In the genomic region with DNA sequence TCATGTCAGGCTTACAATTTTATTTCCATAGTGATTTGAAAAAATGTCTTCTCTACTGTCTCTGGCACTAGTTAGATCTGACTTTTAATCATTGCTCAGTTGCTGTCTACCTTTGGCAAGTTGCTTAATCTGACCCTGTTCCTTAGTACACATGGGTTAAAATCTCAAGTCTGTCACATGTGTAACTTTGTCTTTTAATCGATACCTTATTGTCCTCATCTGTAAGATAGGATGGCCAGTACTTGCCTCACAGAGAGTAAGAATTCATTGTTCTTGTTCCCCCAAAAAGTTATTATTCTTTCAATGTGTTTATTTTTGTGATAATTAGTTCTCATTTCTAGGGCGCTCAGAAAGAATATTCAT, we compare ENCODE assay signal across 8 mouse cellular contexts. TPM values are rescaled to one million over a fixed set of nuclear protein-coding genes. Genes with fewer than 3 reads are reported as not detected.
DNase-seq lines count a peak whose midpoint lies in the region; ATAC-seq and TF ChIP-seq lines count a peak whose summit lies in the region.

No protein-coding gene starts in this region.

- no peaks in the 10 kb centered on the region for H3K27me3 ChIP-seq in liver, adult 2 months (ENCODE audit: control insufficient read depth, insufficient read depth, low read length)
- no peaks in the 10 kb centered on the region for H3K27me3 ChIP-seq in embryonic facial prominence, embryonic 14.5 days (replicated peaks; ENCODE audit: control insufficient read depth, insufficient read depth, low read length)
- H3K27me3 ChIP-seq in intestine, postnatal 0 days (replicated peaks; ENCODE audit: control insufficient read depth, insufficient read depth, low read length) = no peaks in the 10 kb centered on the region
- no peaks in the 10 kb centered on the region for H3K27me3 ChIP-seq in neural tube, embryonic 13.5 days

- H3K27ac ChIP-seq in liver, adult 2 months (replicated peaks; ENCODE audit: insufficient read depth, low read depth, low read length) = peak overlapping the region; percentile 69; the same call in 1 of the 2 replicates
- H3K27ac ChIP-seq in embryonic facial prominence, embryonic 14.5 days (replicated peaks; ENCODE audit: low read depth, low read length) = peak overlapping the region; percentile 98
- peak overlapping the region; percentile 94 for H3K27ac ChIP-seq in intestine, postnatal 0 days (ENCODE audit: low read depth, low read length)
- peak overlapping the region; percentile 94 for H3K27ac ChIP-seq in neural tube, embryonic 13.5 days (replicated peaks)

- TF ChIP-seq CTCF in liver, adult 2 months (IDR thresholded peaks at IDR 0.05; ENCODE audit: low read depth, low read length) = no peak
- TF ChIP-seq CTCF in intestine, postnatal 0 days (IDR thresholded peaks at IDR 0.05; ENCODE audit: low read depth) = no peak

- peak; percentile 58 for DNase-seq in liver, adult 2 months (ENCODE audit: extremely low read depth, low read depth, low spot score)
- no peak for DNase-seq in liver
- no peak for DNase-seq in embryonic facial prominence, embryonic 14.5 days (ENCODE audit: low spot score)
- no peak for DNase-seq in urinary bladder, postnatal 36 days (ENCODE audit: low spot score in 2 of 2)
- DNase-seq in adrenal gland, postnatal 36 days = no peak
- no peak for DNase-seq in left cerebral cortex, postnatal 25 days (ENCODE audit: low spot score in 2 of 2)

- 0 out of 2 replicates have a peak overlapping the region, but pooled peaks have one; percentile 58 for H3K4me3 ChIP-seq in liver, adult 2 months (ENCODE audit: insufficient read depth, low read depth, low read length)
- peak overlapping the region; percentile 83 for H3K4me3 ChIP-seq in embryonic facial prominence, embryonic 14.5 days (ENCODE audit: low read depth, low read length)
- peak overlapping the region; percentile 93 for H3K4me3 ChIP-seq in intestine, postnatal 0 days (ENCODE audit: low read depth, low read length)
- H3K4me3 ChIP-seq in neural tube, embryonic 13.5 days = peak overlapping the region; percentile 92

- intact Hi-C loops in left cerebral cortex, postnatal 25 days (cut with DNase I) = loop anchor here (1.0 to 10.0 kb wide), 3 partner anchors 27 to 183 kb away; partner anchors contain the start of genes Dennd4b and Ilf2

- no peak overlapping the region for H3K9ac ChIP-seq in liver, adult 2 months (ENCODE audit: low read depth, low read length)
- H3K9ac ChIP-seq in embryonic facial prominence, embryonic 14.5 days (ENCODE audit: low read depth, low read length) = peak overlapping the region; percentile 86
- peak overlapping the region; percentile 71 for H3K9ac ChIP-seq in intestine, postnatal 0 days (ENCODE audit: low read depth, low read length)
- H3K9ac ChIP-seq in neural tube, embryonic 13.5 days = peak overlapping the region; percentile 82

- no peaks in the 10 kb centered on the region for H3K9me3 ChIP-seq in embryonic facial prominence, embryonic 14.5 days (ENCODE audit: control insufficient read depth, low read length)
- no peaks in the 10 kb centered on the region for H3K9me3 ChIP-seq in intestine, postnatal 0 days (ENCODE audit: control insufficient read depth)
- no peaks in the 10 kb centered on the region for H3K9me3 ChIP-seq in neural tube, embryonic 13.5 days

- no peak for ATAC-seq in embryonic facial prominence, embryonic 14.5 days (ENCODE audit: low read depth)
- no peak for ATAC-seq in intestine, postnatal 0 days
- ATAC-seq in neural tube, embryonic 13.5 days (ENCODE audit: low read depth) = no peak

- no peaks in the 10 kb centered on the region for H3K36me3 ChIP-seq in liver, adult 2 months (ENCODE audit: control insufficient read depth, insufficient read depth, low read length)
- no peaks in the 10 kb centered on the region for H3K36me3 ChIP-seq in embryonic facial prominence, embryonic 14.5 days (ENCODE audit: control insufficient read depth, insufficient read depth, low read length)
- no peaks in the 10 kb centered on the region for H3K36me3 ChIP-seq in intestine, postnatal 0 days (ENCODE audit: control insufficient read depth, insufficient read depth)
- H3K36me3 ChIP-seq in neural tube, embryonic 13.5 days = no peaks in the 10 kb centered on the region

- H3K4me2 ChIP-seq in embryonic facial prominence, embryonic 14.5 days (ENCODE audit: low read depth, low read length) = peak overlapping the region; percentile 84
- H3K4me2 ChIP-seq in intestine, postnatal 0 days (replicated peaks; ENCODE audit: low read depth) = peak overlapping the region; percentile 72
- peak overlapping the region; percentile 57 for H3K4me2 ChIP-seq in neural tube, embryonic 13.5 days

- peaks cover 22% of the 10 kb centered on the region for H3K79me2 ChIP-seq in liver, adult 2 months (ENCODE audit: control insufficient read depth, insufficient read depth, low read length)

- no peak for TF ChIP-seq POLR2A in liver, adult 2 months (IDR thresholded peaks at IDR 0.05; ENCODE audit: extremely low read depth, insufficient read depth, low read length)

- 16% methylated on average over 2 of the region's 2 CpGs for WGBS in liver, adult 2 months
- WGBS in embryonic facial prominence, embryonic 14.5 days = 30% methylated on average over 2 of the region's 2 CpGs
- 19% methylated on average over 2 of the region's 2 CpGs for WGBS in intestine, postnatal 0 days
- 41% methylated on average over 2 of the region's 2 CpGs for WGBS in neural tube, embryonic 13.5 days

- H3K4me1 ChIP-seq in liver, adult 2 months (ENCODE audit: control insufficient read depth, insufficient read depth, low read length) = peaks cover 12% of the 10 kb centered on the region
- peaks cover 15% of the 10 kb centered on the region for H3K4me1 ChIP-seq in embryonic facial prominence, embryonic 14.5 days (ENCODE audit: control insufficient read depth, insufficient read depth, low read length)
- 0 out of 2 replicates have a peak, but pooled peaks cover 3% of the 10 kb centered on the region for H3K4me1 ChIP-seq in intestine, postnatal 0 days (replicated peaks; ENCODE audit: control insufficient read depth, insufficient read depth, low read length)
- peaks cover 36% of the 10 kb centered on the region for H3K4me1 ChIP-seq in neural tube, embryonic 13.5 days (replicated peaks)

RNA-seq across cellular contexts. Expression of gene Gatad2b, which starts 1.0 kb away (rescaled TPM):
- total RNA-seq in liver, adult 2 months (2014; rRNA removed) = 6.3 and 7.7 TPM in 2 replicates
- 6.6 and 7.1 TPM in 2 replicates for polyA plus RNA-seq in liver, adult 2 months (2012; rRNA removed)
- polyA plus RNA-seq in embryonic facial prominence, embryonic 14.5 days (2014; fragmentation: Nextera tagmentation; extraction: Ambion mirVana) = 13.2 and 13.4 TPM in 2 replicates
- polyA plus RNA-seq in intestine, postnatal 0 days (2015; fragmentation: Nextera tagmentation; extraction: Ambion mirVana) = 4.7 and 6.6 TPM in 2 replicates
- 13.7 and 15.6 TPM in 2 replicates for polyA plus RNA-seq in neural tube, embryonic 13.5 days (2015; fragmentation: Nextera tagmentation; extraction: Ambion mirVana)
- 10 to 100 TPM; 62.2 to 66.2 TPM for total RNA-seq in adrenal gland, postnatal 36 days (2021)
- 10 to 100 TPM; 88.3 to 97.4 TPM for total RNA-seq in left cerebral cortex, postnatal 25 days (2021)

RNA-seq across cellular contexts. Expression of gene Dennd4b, which starts 27.0 kb away (rescaled TPM):
- total RNA-seq in liver, adult 2 months (2014; rRNA removed) = 2.2 and 2.8 TPM in 2 replicates
- polyA plus RNA-seq in liver, adult 2 months (2012; rRNA removed) = 4.7 and 9.2 TPM in 2 replicates
- polyA plus RNA-seq in embryonic facial prominence, embryonic 14.5 days (2014; fragmentation: Nextera tagmentation; extraction: Ambion mirVana) = 4.1 and 4.7 TPM in 2 replicates
- polyA plus RNA-seq in intestine, postnatal 0 days (2015; fragmentation: Nextera tagmentation; extraction: Ambion mirVana) = 0.93 and 0.94 TPM in 2 replicates
- 5.9 and 7.4 TPM in 2 replicates for polyA plus RNA-seq in neural tube, embryonic 13.5 days (2015; fragmentation: Nextera tagmentation; extraction: Ambion mirVana)
- total RNA-seq in adrenal gland, postnatal 36 days (2021) = 1 to 10 TPM; 6.2 to 7.3 TPM
- 10 to 100 TPM; 30.5 to 33.4 TPM for total RNA-seq in left cerebral cortex, postnatal 25 days (2021)

RNA-seq across cellular contexts. Expression of gene Crtc2, which starts 38.0 kb away (rescaled TPM):
- total RNA-seq in liver, adult 2 months (2014; rRNA removed) = 6.8 and 10.8 TPM in 2 replicates
- polyA plus RNA-seq in liver, adult 2 months (2012; rRNA removed) = 33.8 and 34.4 TPM in 2 replicates
- polyA plus RNA-seq in embryonic facial prominence, embryonic 14.5 days (2014; fragmentation: Nextera tagmentation; extraction: Ambion mirVana) = 14.2 and 14.4 TPM in 2 replicates
- 12.2 and 14.9 TPM in 2 replicates for polyA plus RNA-seq in intestine, postnatal 0 days (2015; fragmentation: Nextera tagmentation; extraction: Ambion mirVana)
- polyA plus RNA-seq in neural tube, embryonic 13.5 days (2015; fragmentation: Nextera tagmentation; extraction: Ambion mirVana) = 23.7 and 27.0 TPM in 2 replicates
- 10 to 100 TPM; 37.4 to 43.2 TPM for total RNA-seq in adrenal gland, postnatal 36 days (2021)
- 10 to 100 TPM; 25.8 to 30.7 TPM for total RNA-seq in left cerebral cortex, postnatal 25 days (2021)

RNA-seq across cellular contexts. Expression of gene Slc39a1, which starts 44.0 kb away (rescaled TPM):
- 59.3 and 64.3 TPM in 2 replicates for total RNA-seq in liver, adult 2 months (2014; rRNA removed)
- polyA plus RNA-seq in liver, adult 2 months (2012; rRNA removed) = 67.7 and 68.0 TPM in 2 replicates
- 88.1 and 90.9 TPM in 2 replicates for polyA plus RNA-seq in embryonic facial prominence, embryonic 14.5 days (2014; fragmentation: Nextera tagmentation; extraction: Ambion mirVana)
- polyA plus RNA-seq in intestine, postnatal 0 days (2015; fragmentation: Nextera tagmentation; extraction: Ambion mirVana) = 153 and 158 TPM in 2 replicates
- 42.4 and 54.8 TPM in 2 replicates for polyA plus RNA-seq in neural tube, embryonic 13.5 days (2015; fragmentation: Nextera tagmentation; extraction: Ambion mirVana)
- 100 to 1,000 TPM; 127 to 142 TPM for total RNA-seq in adrenal gland, postnatal 36 days (2021)
- total RNA-seq in left cerebral cortex, postnatal 25 days (2021) = 10 to 100 TPM; 47.7 to 48.8 TPM

RNA-seq across cellular contexts. Expression of gene Creb3l4, which starts 48.7 kb away (rescaled TPM):
- total RNA-seq in liver, adult 2 months (2014; rRNA removed) = 0.09 and 0.13 TPM in 2 replicates
- 0.12 and 0.16 TPM in 2 replicates for polyA plus RNA-seq in liver, adult 2 months (2012; rRNA removed)
- 5.2 and 6.1 TPM in 2 replicates for polyA plus RNA-seq in embryonic facial prominence, embryonic 14.5 days (2014; fragmentation: Nextera tagmentation; extraction: Ambion mirVana)
- 7.5 and 8.6 TPM in 2 replicates for polyA plus RNA-seq in intestine, postnatal 0 days (2015; fragmentation: Nextera tagmentation; extraction: Ambion mirVana)
- polyA plus RNA-seq in neural tube, embryonic 13.5 days (2015; fragmentation: Nextera tagmentation; extraction: Ambion mirVana) = 3.3 and 3.5 TPM in 2 replicates
- under 1 TPM; 0.20 to 0.66 TPM for total RNA-seq in adrenal gland, postnatal 36 days (2021)
- not detected for total RNA-seq in left cerebral cortex, postnatal 25 days (2021)
